Mouse (Mus musculus) MEL (cell line): ENCODE results near the gene Dchs2. TPM values are rescaled to one million over a fixed set of nuclear protein-coding genes. Genes with fewer than 3 reads are reported as not detected.

Experiments used
- DNase-seq: peaks from one replicate; pipeline ENCODE4 v3.0.0; 2011; ENCODE audit warnings: low read depth, low spot score
- H3K27ac ChIP-seq: 2 replicates; pipeline ENCODE4 v1.5.1; 2012; ENCODE audit warnings: low read depth, mild to moderate bottlenecking, control low read depth, low read length, moderate library complexity; ENCODE audit not compliant: control insufficient read depth
- H3K27me3 ChIP-seq, 2 experiments: fragments of 150-350 bp in 1 of 2; sonication (generic) in 1 of 2; 2 replicates each; pipeline ENCODE4 v1.6.1; 2012; ENCODE audit warnings: low read length in 2 of 2, mild to moderate bottlenecking in 2 of 2, improper control_type of control experiment in 1 of 2, moderate library complexity in 1 of 2; ENCODE audit not compliant: insufficient read depth in 2 of 2, control insufficient read depth in 1 of 2
- H3K36me3 ChIP-seq, 2 experiments: 2 replicates each; pipeline ENCODE4 v1.6.1; 2012 to 2014; ENCODE audit warnings: low read length in 2 of 2, improper control_type of control experiment in 1 of 2, inconsistent platforms in 1 of 2, mild to moderate bottlenecking in 1 of 2; ENCODE audit not compliant: insufficient read depth in 2 of 2, control insufficient read depth in 1 of 2
- H3K4me1 ChIP-seq, 2 experiments: fragments of 150-350 bp in 1 of 2; sonication (generic) in 1 of 2; 2 replicates each; pipeline ENCODE4 v1.6.1; 2012; ENCODE audit warnings: low read length in 2 of 2, improper control_type of control experiment in 1 of 2, mild to moderate bottlenecking in 1 of 2; ENCODE audit not compliant: insufficient read depth in 2 of 2, control insufficient read depth in 1 of 2
- H3K4me3 ChIP-seq, 2 experiments: fragments of 150-350 bp in 1 of 2; sonication (generic) in 1 of 2; 2 replicates each; pipeline ENCODE4 v1.5.1; 2012; ENCODE audit warnings: low read depth in 2 of 2, low read length in 2 of 2, mild to moderate bottlenecking in 2 of 2, moderate library complexity in 2 of 2, control low read depth in 1 of 2, improper control_type of control experiment in 1 of 2; ENCODE audit not compliant: control insufficient read depth in 1 of 2, insufficient read depth in 1 of 2
- H3K79me2 ChIP-seq: 2 replicates; pipeline ENCODE4 v1.6.1; 2012; ENCODE audit warnings: mild to moderate bottlenecking, low read length, moderate library complexity; ENCODE audit not compliant: control insufficient read depth, poor library complexity, insufficient read depth
- H3K9ac ChIP-seq: 2 replicates; pipeline ENCODE4 v1.6.1; 2012; ENCODE audit warnings: low read depth, mild to moderate bottlenecking, control low read depth, low read length, moderate library complexity; ENCODE audit not compliant: control insufficient read depth, poor library complexity, severe bottlenecking
- H3K9me3 ChIP-seq: fragments of 150-350 bp; sonication (generic); replicated peaks from 2 replicates; pipeline ENCODE4 v1.6.1; 2012; ENCODE audit warnings: mild to moderate bottlenecking, low read length, improper control_type of control experiment, moderate library complexity; ENCODE audit not compliant: insufficient read depth
- ELF1 ChIP-seq: IDR thresholded peaks from 2 replicates; pipeline ENCODE4 v1.6.1; 2014; ENCODE audit warnings: low read depth, mild to moderate bottlenecking, inconsistent platforms, low read length, improper control_type of control experiment, moderate library complexity
- GABPA ChIP-seq: IDR thresholded peaks from 2 replicates; pipeline ENCODE4 v1.6.1; 2012; ENCODE audit warnings: low read depth, mild to moderate bottlenecking, inconsistent platforms, low read length, improper control_type of control experiment, moderate library complexity
- HCFC1 ChIP-seq: IDR thresholded peaks from 2 replicates; pipeline ENCODE4 v1.6.1; 2012; ENCODE audit warnings: low read depth, mild to moderate bottlenecking, inconsistent platforms, low read length, improper control_type of control experiment, moderate library complexity
- JUND ChIP-seq: IDR thresholded peaks from 2 replicates; pipeline ENCODE4 v1.6.1; 2011; ENCODE audit warnings: low read depth, mild to moderate bottlenecking, improper control_type of control experiment, low read length
- KAT2A ChIP-seq: conservative IDR thresholded peaks from 2 replicates; pipeline ENCODE4 v1.6.1; 2012; ENCODE audit warnings: low read depth, low read length, improper control_type of control experiment, inconsistent platforms
- MAX ChIP-seq: IDR thresholded peaks from 2 replicates; pipeline ENCODE4 v1.6.1; 2011; ENCODE audit warnings: low read length, improper control_type of control experiment
- MEF2A ChIP-seq: IDR thresholded peaks from 2 replicates; pipeline ENCODE4 v1.6.1; 2014; ENCODE audit warnings: low read depth, mild to moderate bottlenecking, inconsistent platforms, low read length, improper control_type of control experiment; ENCODE audit not compliant: poor library complexity, insufficient replicate concordance, severe bottlenecking; ENCODE audit errors: extremely low read depth
- MYC ChIP-seq: IDR thresholded peaks from 2 replicates; pipeline ENCODE4 v1.6.1; 2011; ENCODE audit warnings: low read depth, mild to moderate bottlenecking, low read length, improper control_type of control experiment, moderate library complexity
- POLR2A ChIP-seq, 2 experiments: IDR thresholded peaks; 2 replicates each; pipeline ENCODE4 v1.6.1; 2011 to 2012; ENCODE audit warnings: low read length in 2 of 2, mild to moderate bottlenecking in 2 of 2, control low read depth in 1 of 2, improper control_type of control experiment in 1 of 2, low read depth in 1 of 2, moderate library complexity in 1 of 2; ENCODE audit not compliant: control insufficient read depth in 1 of 2, insufficient read depth in 1 of 2, poor library complexity in 1 of 2
- UBTF ChIP-seq: IDR thresholded peaks from 2 replicates; pipeline ENCODE4 v1.6.1; 2012; ENCODE audit warnings: low read depth, mild to moderate bottlenecking, inconsistent platforms, low read length, improper control_type of control experiment, moderate library complexity, borderline replicate concordance; ENCODE audit not compliant: insufficient read depth
- USF1 ChIP-seq: IDR thresholded peaks from 2 replicates; pipeline ENCODE4 v1.6.1; 2014; ENCODE audit warnings: low read depth, mild to moderate bottlenecking, inconsistent platforms, low read length, improper control_type of control experiment, moderate library complexity
- USF2 ChIP-seq, 2 experiments: IDR thresholded peaks; 2 replicates each; pipeline ENCODE4 v1.6.1; 2011 to 2012; ENCODE audit warnings: improper control_type of control experiment in 2 of 2, low read length in 2 of 2, borderline replicate concordance in 1 of 2, inconsistent platforms in 1 of 2, low read depth in 1 of 2, mild to moderate bottlenecking in 1 of 2; ENCODE audit not compliant: insufficient read depth in 1 of 2
- ZC3H11A ChIP-seq: IDR thresholded peaks from 2 replicates; pipeline ENCODE4 v1.6.1; 2012; ENCODE audit warnings: low read depth, mild to moderate bottlenecking, inconsistent platforms, low read length, improper control_type of control experiment
- ZKSCAN1 ChIP-seq: IDR thresholded peaks from 2 replicates; pipeline ENCODE4 v1.6.1; 2012; ENCODE audit warnings: low read depth, mild to moderate bottlenecking, inconsistent platforms, low read length, improper control_type of control experiment, moderate library complexity
- polyA plus RNA-seq, 2 experiments: library from polyadenylated mRNA; stranded (reverse) in 1 of 2; unstranded in 1 of 2; fragments of >175 nt in 1 of 2; fragments of >200 nt in 1 of 2; gene quantifications; 2 replicates each; pipeline versions ENCODE4 v1.2.1 to v1.2.4; 2012; ENCODE audit warnings: low replicate concordance in 2 of 2, low read depth in 1 of 2; ENCODE audit not compliant: insufficient read length in 2 of 2, insufficient read depth in 1 of 2, missing spikeins in 1 of 2
- total RNA-seq: library from RNA; depleted of rRNA; stranded (reverse); fragments of 300-350 nt; gene quantifications from 2 replicates; pipeline ENCODE4 v1.2.3, GENCODE M21; 2012

Gene Dchs2
- total and polyA plus RNA-seq, 3 experiments: not detected

GRCm38 (mm10) chr3:83138820-83139219, 11.1 kb downstream of the Dchs2 start (continued):
- TF ChIP-seq USF1: no peak
- TF ChIP-seq ZKSCAN1: no peak
- TF ChIP-seq, all 39 proteins: peak for 0

GRCm38 (mm10) chr3:83145610-83146009, 17.9 kb downstream of the Dchs2 start:
- Histone ChIP-seq H3K9me3 (no peaks in the 10 kb centered on the region), H3K27me3 (no peaks in the 10 kb centered on the region), H3K4me3 (no peak overlapping the region), H3K79me2 (no peaks in the 10 kb centered on the region), H3K9ac (no peak overlapping the region), H3K36me3 (no peaks in the 10 kb centered on the region), H3K27ac (no peak overlapping the region), H3K4me1 (no peaks in the 10 kb centered on the region)
- TF ChIP-seq ELF1: no peak
- no peak for TF ChIP-seq MEF2A
- TF ChIP-seq POLR2A (IDR thresholded peaks at IDR 0.05; ENCODE audit: control insufficient read depth in 1 of 2, insufficient read depth in 1 of 2, low read depth in 1 of 2, low read length in 2 of 2, poor library complexity in 1 of 2): no peak
- no peak for TF ChIP-seq HCFC1
- DNase-seq: no peak

- Histone ChIP-seq H3K27me3 (no peaks in the 10 kb centered on the region), H3K79me2 (no peaks in the 10 kb centered on the region)
- no peak for DNase-seq
- TF ChIP-seq UBTF (no peak), ZKSCAN1 (no peak), MYC (no peak), USF2 (IDR thresholded peaks at IDR 0.05; ENCODE audit: borderline replicate concordance in 1 of 2, insufficient read depth in 1 of 2, low read depth in 1 of 2, low read length in 2 of 2) (no peak), ELF1 (no peak), JUND (no peak)
- TF ChIP-seq, all 39 proteins: peak for 0
- Histone ChIP-seq H3K4me1 (no peaks in the 10 kb centered on the region), H3K4me3 (no peak overlapping the region), H3K27ac (no peak overlapping the region), H3K36me3 (no peaks in the 10 kb centered on the region), H3K9me3 (no peaks in the 10 kb centered on the region), H3K9ac (no peak overlapping the region)
These were observed 19.7 kb downstream of the Dchs2 start for GRCm38 (mm10) chr3:83147273-83148054.

GRCm38 (mm10) chr3:83148055-83148447, 20.3 kb downstream of the Dchs2 start:
- TF ChIP-seq ZC3H11A (no peak), KAT2A (no peak), ELF1 (no peak), MAX (no peak), GABPA (no peak), JUND (no peak), MYC (no peak)
- H3K36me3 ChIP-seq: no peaks in the 10 kb centered on the region

More at GRCm38 (mm10) chr3:83148055-83148447, 20.3 kb downstream of the Dchs2 start:
- H3K4me1 ChIP-seq: no peaks in the 10 kb centered on the region
- H3K79me2 ChIP-seq: no peaks in the 10 kb centered on the region
- no peak overlapping the region for H3K27ac ChIP-seq
- no peaks in the 10 kb centered on the region for H3K27me3 ChIP-seq
- no peak for DNase-seq
- no peak overlapping the region for H3K9ac ChIP-seq
- no peaks in the 10 kb centered on the region for H3K9me3 ChIP-seq
- no peak overlapping the region for H3K4me3 ChIP-seq
